Mouse (Mus musculus) gonadal fat pad, adult 2 months (tissue): ENCODE results near the gene Dab2ip. TPM values are rescaled to one million over a fixed set of nuclear protein-coding genes. Genes with fewer than 3 reads are reported as not detected.

Experiments used
- DNase-seq: peaks from one replicate; pipeline ENCODE4 v3.0.0-alpha.2; 2012; ENCODE audit warnings: low read depth
- polyA plus RNA-seq: library from polyadenylated mRNA; depleted of rRNA; stranded (reverse); fragments of >200 nt; gene quantifications from 2 replicates; pipeline ENCODE4 v1.2.3, GENCODE M21; 2012

The Dab2ip gene
- polyA plus RNA-seq, 1 experiment: 50.9 TPM

DNA sequence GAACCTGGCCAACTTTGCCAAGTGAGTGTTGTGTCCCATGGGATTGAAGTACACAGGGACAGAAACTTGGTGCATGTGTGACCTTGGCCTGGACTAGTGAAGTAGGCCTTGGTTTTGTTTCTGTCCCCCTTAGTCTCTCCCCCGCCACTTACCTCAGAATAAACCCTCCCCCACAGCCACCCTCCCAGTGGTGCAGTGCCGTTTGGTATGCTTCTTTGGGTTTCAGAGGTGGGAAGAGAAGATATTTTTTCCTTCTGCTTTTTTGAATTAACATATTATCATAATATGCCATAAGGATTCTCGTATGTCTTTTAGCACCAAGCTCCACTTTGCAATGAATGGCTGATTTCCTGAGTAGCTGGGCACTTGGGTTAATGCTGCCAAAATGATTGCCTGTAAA lies 157.4 kb downstream of the Dab2ip start:
- DNase-seq: no peak

DNA sequence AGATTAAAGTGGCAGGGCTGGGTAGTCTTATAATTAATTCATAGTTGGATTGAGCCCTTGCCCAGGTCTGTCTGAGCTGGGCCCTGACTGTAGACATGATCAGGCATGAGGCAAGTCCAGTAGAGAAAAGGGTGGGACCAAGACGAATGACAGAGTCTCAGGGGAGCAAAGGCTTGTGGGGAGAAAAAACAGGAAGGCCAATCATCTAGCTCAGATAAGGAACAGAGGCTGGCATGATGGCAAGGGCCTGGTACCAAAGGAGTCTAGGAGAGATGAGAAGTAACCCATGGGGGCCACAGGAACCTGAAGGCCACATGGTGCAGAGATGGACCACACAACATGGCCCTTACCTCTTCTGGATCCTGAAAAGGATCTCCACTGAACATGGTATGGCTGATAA lies 158.1 kb downstream of the Dab2ip start:
- DNase-seq: no peak

- DNase-seq: no peak
Measured at GRCm38 (mm10) chr2:35718003-35718500, 160.0 kb downstream of the Dab2ip start.

DNA sequence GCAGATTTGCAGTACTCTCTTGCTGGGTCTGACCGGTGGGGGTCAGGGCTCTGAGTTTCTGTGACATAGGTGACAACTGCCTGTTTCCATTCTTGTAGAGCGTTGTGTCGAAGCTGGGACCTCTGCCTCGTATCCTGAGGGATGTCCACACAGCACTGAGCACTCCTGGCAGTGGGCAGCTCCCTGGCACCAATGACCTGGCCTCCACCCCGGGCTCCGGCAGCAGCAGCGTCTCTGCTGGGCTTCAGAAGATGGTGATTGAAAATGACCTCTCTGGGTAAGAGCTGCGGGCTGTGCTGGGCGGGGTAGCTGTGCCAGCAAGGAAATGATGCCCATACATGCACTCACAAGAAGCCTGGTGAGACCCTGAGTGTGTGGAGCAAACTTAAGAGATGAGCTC lies 160.6 kb downstream of the Dab2ip start:
- DNase-seq: no peak

DNA sequence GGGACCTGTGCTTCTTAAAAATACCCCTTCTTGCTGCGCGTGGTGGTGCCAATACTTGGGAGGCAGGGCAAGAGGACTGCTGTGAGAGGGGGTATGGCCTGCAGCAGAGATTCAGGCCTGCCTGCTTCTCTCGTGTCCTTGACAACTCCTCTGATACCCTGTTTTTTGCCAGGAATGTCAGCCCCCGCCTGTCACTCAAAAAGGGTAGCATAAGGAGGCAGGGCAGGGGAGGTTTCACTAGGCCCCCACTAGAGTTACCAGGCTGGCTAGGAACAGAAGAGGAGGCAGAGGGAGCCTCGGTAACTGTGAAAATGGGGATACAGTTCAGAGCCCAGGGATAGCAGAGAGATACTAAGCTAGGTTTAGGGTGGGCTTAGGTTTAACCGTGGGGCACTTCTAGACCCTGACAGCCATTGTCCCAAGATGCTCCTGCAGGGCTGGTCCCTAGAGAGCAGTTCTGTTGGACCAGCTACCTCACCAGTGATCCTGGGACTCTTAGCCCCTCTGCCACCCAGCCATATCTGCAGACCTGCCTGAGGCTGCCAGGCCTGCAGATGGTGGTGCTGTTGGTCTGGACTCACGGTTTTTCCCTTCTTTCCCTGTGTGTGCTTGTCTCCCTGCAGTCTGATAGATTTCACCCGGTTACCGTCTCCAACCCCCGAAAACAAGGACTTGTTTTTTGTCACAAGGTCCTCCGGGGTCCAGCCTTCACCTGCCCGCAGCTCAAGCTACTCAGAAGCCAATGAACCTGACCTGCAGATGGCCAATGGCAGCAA lies 161.4 kb downstream of the Dab2ip start:
- DNase-seq: no peak

DNA sequence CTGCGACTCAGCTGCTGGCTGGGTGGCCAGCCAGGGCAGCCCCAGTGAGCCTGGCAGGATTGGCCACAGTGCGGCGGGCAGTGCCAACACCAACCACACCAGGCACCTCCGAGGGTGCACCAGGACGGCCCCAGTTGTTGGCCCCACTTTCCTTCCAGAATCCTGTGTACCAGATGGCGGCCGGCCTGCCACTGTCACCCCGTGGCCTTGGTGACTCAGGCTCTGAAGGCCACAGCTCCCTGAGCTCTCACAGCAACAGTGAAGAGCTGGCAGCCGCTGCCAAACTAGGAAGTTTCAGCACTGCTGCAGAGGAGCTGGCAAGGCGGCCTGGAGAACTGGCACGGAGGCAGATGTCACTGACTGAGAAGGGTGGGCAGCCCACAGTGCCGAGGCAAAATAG lies 162.0 kb downstream of the Dab2ip start:
- no peak for DNase-seq

DNA sequence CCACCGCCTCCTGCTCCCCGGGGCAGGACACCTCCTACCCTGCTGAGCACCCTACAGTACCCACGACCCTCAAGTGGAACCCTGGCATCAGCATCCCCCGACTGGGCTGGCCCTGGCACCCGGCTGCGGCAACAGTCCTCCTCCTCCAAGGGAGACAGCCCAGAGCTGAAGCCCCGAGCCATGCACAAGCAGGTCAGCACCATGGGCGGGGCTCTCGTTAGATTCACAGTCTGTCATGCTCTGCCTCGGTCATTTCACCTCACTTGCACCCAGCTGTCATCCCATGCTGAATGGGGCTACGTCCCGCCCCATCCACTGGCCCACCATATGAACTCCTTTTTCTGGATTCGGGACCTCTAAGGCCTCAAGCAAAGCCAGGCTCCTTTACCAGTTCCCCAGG lies 162.5 kb downstream of the Dab2ip start:
- no peak for DNase-seq

GRCm38 (mm10) chr2:35720956-35721355 lies 162.9 kb downstream of the Dab2ip start:
- DNase-seq: no peak

DNA sequence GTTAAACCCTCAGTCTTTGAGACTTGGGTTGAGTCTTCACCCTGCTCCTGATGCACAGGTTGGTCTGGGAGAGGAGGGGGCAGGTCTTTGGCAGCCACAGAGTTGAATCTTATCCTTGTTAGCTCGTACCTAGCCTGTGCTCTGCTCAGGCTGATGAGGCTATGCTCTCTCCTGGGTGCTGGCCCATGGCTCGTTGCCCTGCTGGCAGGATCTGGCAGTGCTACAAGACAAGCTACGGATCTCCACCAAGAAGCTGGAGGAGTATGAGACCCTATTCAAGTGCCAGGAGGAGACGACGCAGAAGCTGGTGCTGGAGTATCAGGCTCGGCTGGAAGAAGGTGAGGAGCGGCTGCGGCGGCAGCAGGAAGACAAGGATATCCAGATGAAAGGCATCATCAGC lies 164.8 kb downstream of the Dab2ip start:
- no peak for DNase-seq

DNA sequence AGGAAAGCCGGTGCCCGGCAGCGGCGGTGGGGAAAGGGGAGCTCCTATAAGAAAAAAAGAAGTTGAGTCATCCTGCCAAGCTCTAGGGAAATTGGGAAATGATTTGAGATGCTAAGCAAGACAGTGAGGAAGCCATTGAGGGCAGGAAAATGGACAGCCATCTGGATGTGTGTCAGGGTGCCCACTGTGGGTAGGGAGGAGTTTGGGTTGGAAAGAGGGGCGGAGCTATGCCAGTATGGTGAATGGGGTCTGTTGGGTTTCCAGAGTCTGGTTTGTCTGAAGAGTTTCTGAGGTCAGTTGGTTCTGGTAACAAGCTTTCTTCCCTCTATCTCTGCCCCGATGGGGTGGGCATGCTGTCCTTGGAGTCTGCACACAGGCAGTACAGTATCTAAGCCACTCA lies 165.2 kb downstream of the Dab2ip start:
- DNase-seq: no peak

- DNase-seq: no peak
Measured at GRCm38 (mm10) chr2:35723691-35724090, 165.6 kb downstream of the Dab2ip start.

DNA sequence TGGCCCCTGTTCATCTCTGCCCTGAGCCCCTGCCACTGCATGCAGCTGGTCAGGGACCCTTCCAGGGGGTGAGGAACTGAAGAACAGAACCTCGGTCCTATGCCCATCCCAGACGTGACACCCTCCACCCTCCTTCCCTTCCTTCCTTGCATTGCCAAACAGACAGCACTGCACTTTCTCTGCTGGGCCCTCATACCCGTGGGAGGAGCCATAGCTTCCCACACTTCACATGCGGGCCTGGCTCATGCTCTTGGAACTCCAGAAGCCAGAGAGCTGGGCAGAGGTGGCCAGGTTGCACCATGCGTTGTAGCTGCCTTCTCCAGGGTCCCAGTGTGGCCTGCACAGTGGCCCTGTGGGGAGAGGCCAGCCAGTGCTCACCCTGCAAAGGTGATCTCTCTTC lies 170.6 kb downstream of the Dab2ip start:
- no peak for DNase-seq

- no peak for DNase-seq
Measured at GRCm38 (mm10) chr2:35729077-35730065, 171.3 kb downstream of the Dab2ip start.

DNA sequence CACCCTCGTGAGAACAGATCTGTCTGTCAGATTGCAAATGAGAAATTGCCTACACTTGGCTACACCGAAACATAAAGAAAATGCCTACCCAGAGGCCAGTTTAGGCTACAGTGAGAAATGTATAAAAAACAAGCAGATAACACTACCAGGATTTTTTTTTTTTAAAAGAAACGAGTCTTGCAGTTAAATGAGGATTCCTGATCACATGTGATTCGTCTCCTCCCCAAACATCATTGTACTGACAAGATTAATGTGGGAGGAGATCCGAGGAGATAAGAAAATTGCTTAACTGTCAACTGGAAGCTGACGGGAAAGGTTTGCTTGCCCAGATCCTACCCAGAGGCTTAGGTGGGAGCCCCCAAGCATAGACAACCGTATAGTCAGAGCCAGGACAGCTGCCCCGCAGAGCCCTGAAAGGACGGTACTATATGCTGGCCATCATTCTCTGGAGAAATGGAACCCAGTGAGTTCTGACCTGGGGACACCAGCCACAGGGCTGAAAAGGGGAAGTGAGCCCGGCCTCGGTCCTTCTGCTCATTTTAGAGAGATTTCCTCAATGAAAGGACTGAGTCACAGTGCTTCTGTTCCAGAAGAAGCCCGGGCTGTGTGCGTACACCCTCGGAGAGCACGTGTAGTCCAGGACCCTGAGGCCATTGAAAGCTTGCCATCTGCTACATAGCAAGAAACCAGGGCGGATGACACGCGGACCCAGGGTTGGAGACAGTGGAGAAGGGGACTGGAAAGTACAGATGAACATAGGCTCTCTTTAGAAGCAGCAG lies 173.8 kb downstream of the Dab2ip start:
- no peak for DNase-seq

- no peak for DNase-seq
Measured at GRCm38 (mm10) chr2:35735001-35735400, 176.9 kb downstream of the Dab2ip start.

GRCm38 (mm10) chr2:35736061-35736460 lies 178.0 kb downstream of the Dab2ip start:
- no peak for DNase-seq

- DNase-seq: no peak
Measured at GRCm38 (mm10) chr2:35737467-35738027, 179.5 kb downstream of the Dab2ip start.

DNA sequence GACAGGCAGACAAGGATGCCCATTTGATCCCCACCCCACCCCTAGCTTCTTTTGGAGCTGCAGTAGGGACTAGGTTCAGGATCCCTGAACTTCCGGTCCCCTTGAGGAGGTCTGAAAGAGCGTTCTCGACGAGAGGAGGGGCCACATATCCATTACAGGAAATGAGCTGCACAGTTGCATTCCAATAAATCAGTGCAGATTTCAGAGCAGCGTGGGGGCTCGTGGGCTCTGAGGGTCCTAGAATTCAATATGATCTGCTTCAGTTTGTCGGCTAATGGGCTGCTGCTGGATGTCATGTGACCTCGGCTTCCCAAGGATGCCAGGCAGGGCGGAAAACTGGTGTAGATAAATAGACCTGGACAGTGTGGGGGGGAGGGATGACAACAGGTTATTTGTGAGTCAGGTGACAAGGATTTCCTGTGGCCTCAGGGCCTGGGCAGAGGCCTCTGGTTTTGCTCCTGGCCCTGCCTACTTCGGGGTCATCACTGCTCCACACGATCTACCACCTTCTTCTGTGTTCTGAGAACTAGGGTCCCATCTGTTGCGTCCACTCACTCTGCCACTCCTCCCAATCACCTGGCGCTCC lies 181.7 kb downstream of the Dab2ip start:
- DNase-seq: no peak

DNA sequence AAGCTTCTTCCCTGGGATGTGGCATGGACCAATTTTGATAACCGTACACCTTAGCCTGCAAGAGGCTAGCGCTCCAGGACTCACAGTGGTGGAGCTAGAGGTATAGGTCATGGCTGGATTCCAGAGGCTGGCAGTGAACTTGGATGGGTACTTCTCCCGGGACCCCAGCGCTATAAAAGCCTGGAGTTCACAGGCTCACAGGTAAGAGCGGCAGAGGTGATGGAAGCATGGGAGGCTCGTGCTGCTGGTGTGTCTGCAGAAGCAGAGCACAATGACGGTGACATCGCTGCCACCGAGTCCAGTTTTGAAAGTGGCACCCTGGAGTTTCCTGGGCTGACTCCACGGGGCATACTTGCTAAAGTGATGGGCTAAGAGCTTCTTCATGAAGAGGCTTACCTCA lies 187.8 kb downstream of the Dab2ip start:
- DNase-seq: no peak

DNA sequence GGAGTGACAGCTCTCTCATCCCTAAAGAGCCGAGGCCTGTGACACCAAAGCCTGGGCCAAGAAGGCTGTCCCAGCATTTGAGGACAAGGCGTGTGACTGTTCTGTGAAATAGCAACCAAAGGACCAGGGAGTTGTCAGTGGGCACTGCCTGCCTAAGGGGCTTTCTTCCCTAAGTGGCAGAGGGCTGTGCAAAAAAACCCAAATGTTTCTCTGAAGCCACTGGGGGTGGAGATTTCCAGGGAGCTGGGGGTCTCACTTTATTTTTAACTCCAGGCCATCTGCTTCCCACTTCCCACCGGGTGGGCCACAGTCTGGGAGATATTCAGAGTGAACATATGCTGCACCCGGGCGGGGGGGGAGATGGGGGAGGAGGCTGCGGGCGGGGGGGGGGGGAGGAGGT lies 188.6 kb downstream of the Dab2ip start:
- DNase-seq: no peak

GRCm38 (mm10) chr2:35747371-35748035 lies 189.4 kb downstream of the Dab2ip start:
- no peak for DNase-seq
